Mouse (Mus musculus) brain, embryonic 14.5 days (tissue): ENCODE data around the gene Lamtor4.

Experiments used
- CTCF ChIP-seq: fragments of 200-500 bp; IDR thresholded peaks from 2 replicates; pipeline ENCODE4 v1.5.1; 2012; ENCODE audit warnings: inconsistent platforms, mild to moderate bottlenecking, moderate library complexity, borderline replicate concordance; ENCODE audit not compliant: insufficient read depth, insufficient read length; ENCODE audit errors: extremely low read depth
- POLR2A ChIP-seq: fragments of 200-500 bp; IDR thresholded peaks from 2 replicates; pipeline ENCODE4 v1.6.1; 2012; ENCODE audit warnings: mild to moderate bottlenecking, inconsistent platforms, borderline replicate concordance; ENCODE audit not compliant: poor library complexity, insufficient read depth, insufficient read length, severe bottlenecking; ENCODE audit errors: extremely low read depth

GRCm38 (mm10) chr5:138256966-138257584, 1.8 kb downstream of the Lamtor4 start:
- TF ChIP-seq POLR2A = no peak
- no peak for TF ChIP-seq CTCF
